Mouse (Mus musculus) liver, embryonic 14.5 days (tissue): ENCODE data around the gene Arl5c. TPM values are rescaled to one million over a fixed set of nuclear protein-coding genes. Genes with fewer than 3 reads are reported as not detected.
"Not testable (repeated sequence)": the region's sequence is repeated elsewhere in the genome, so short reads cannot be mapped to it uniquely, and the experiment has no call there.

Source experiments
- ATAC-seq: fragments of 200-750 bp; cut with Nextera tagmentation; 2 replicates; pipeline ENCODE4 v1.8.0; 2017; ENCODE audit warnings: moderate number of reproducible peaks, mild to moderate bottlenecking, moderate library complexity; ENCODE audit not compliant: insufficient read depth
- DNase-seq, 3 experiments: peaks; one replicate each; pipeline ENCODE4 v3.0.0-alpha.2; 2012 to 2013; ENCODE audit warnings: low read depth in 3 of 3, low spot score in 3 of 3
- H3K27ac ChIP-seq: fragments of 300-500 bp; sonication (generic); 2 replicates; pipeline ENCODE4 v1.5.1; 2014; ENCODE audit warnings: moderate library complexity, mild to moderate bottlenecking, control low read depth, inconsistent platforms
- H3K27me3 ChIP-seq: fragments of 300-500 bp; sonication (generic); 2 replicates; pipeline ENCODE4 v1.6.1; 2014; ENCODE audit warnings: mild to moderate bottlenecking, low read length, moderate library complexity; ENCODE audit not compliant: control insufficient read depth, insufficient read depth
- H3K36me3 ChIP-seq: fragments of 300-500 bp; sonication (generic); replicated peaks from 2 replicates; pipeline ENCODE4 v1.6.1; 2014; ENCODE audit warnings: low read depth; ENCODE audit not compliant: control insufficient read depth, insufficient read depth
- H3K4me1 ChIP-seq, 2 experiments: fragments of 200-500 bp in 1 of 2; fragments of 300-500 bp in 1 of 2; sonication (generic) in 1 of 2; replicated peaks; 2 replicates each; pipeline ENCODE4 v1.6.1; 2012 to 2014; ENCODE audit warnings: antibody characterized with exemption in 1 of 2, inconsistent platforms in 1 of 2, low read length in 1 of 2; ENCODE audit not compliant: control insufficient read depth in 2 of 2, insufficient read depth in 2 of 2
- H3K4me2 ChIP-seq: fragments of 300-500 bp; sonication (generic); 2 replicates; pipeline ENCODE4 v1.6.1; 2014; ENCODE audit warnings: low read depth, mild to moderate bottlenecking, control low read depth, moderate library complexity
- H3K4me3 ChIP-seq, 2 experiments: fragments of 200-500 bp in 1 of 2; fragments of 300-500 bp in 1 of 2; sonication (generic) in 1 of 2; 2 replicates each; pipeline ENCODE4 v1.5.1; 2012 to 2014; ENCODE audit warnings: low read depth in 2 of 2, low read length in 2 of 2, mild to moderate bottlenecking in 2 of 2, control low read depth in 1 of 2, inconsistent platforms in 1 of 2, moderate library complexity in 1 of 2; ENCODE audit not compliant: insufficient read depth in 1 of 2
- H3K9ac ChIP-seq: fragments of 300-500 bp; sonication (generic); replicated peaks from 2 replicates; pipeline ENCODE4 v1.6.1; 2014; ENCODE audit warnings: mild to moderate bottlenecking, control low read depth, moderate library complexity
- H3K9me3 ChIP-seq: fragments of 300-500 bp; sonication (generic); 2 replicates; pipeline ENCODE4 v1.6.1; 2016; ENCODE audit warnings: low read length, mixed read lengths; ENCODE audit not compliant: control insufficient read depth
- CTCF ChIP-seq: IDR thresholded peaks from 2 replicates; pipeline ENCODE4 v1.5.1; 2016; ENCODE audit warnings: antibody characterized with exemption, low read depth, control low read depth
- EP300 ChIP-seq: IDR thresholded peaks from 2 replicates; pipeline ENCODE4 v1.6.1; 2016; ENCODE audit warnings: antibody characterized with exemption, low read depth
- WGBS: fragments of 180-500 bp; shearing (Covaris S2); extraction: QIAGEN DNeasy Blood & Tissue Kit; methylation state at CpG from one replicate; pipeline ENCODE4 v1.1.7; 2014; ENCODE audit not compliant: insufficient replicate concordance; 5-methylcytosine and 5-hydroxymethylcytosine counted together
- polyA plus RNA-seq, 2 experiments: library from polyadenylated mRNA; depleted of rRNA in 1 of 2; stranded (reverse) in 1 of 2; unstranded in 1 of 2; fragments of >200 nt; fragmentation: Nextera tagmentation in 1 of 2; extraction: Ambion mirVana in 1 of 2; gene quantifications; 2 replicates each; pipeline versions ENCODE4 v1.2.1 to v1.2.3; 2012 to 2014

Gene Arl5c
- polyA plus RNA-seq, 2 experiments: 2.2 to 6.4 TPM

GRCm38 (mm10) chr11:97949703-97950475 lies 46.1 kb downstream of the Arl5c start:
- ATAC-seq (peak; percentile 79; the same call in 1 of the 2 replicates), DNase-seq (peak; percentile 34 to 77 (median 36))
- Histone ChIP-seq H3K36me3 (no peaks in the 10 kb centered on the region), H3K27ac (no peak overlapping the region), H3K27me3 (no peaks in the 10 kb centered on the region), H3K4me2 (no peak overlapping the region; the same call in 1 of the 2 replicates), H3K9me3 (no peaks in the 10 kb centered on the region), H3K4me1 (peaks cover 5 to 15% of the 10 kb centered on the region in 2 experiments; a peak in 3 of 4 replicates), H3K9ac (no peak overlapping the region), H3K4me3 (no peak overlapping the region)
- 34% methylated on average over 20 of the region's 20 CpGs for WGBS
- TF ChIP-seq EP300 (peak; percentile 24; the same call in 1 of the 2 replicates), CTCF (no peak)

GRCm38 (mm10) chr11:97947426-97947825 lies 48.6 kb downstream of the Arl5c start:
- WGBS: 17% methylated on average over 7 of the region's 7 CpGs
- Histone ChIP-seq H3K4me1 (peaks cover 0 to 13% of the 10 kb centered on the region in 2 experiments; a peak in 2 of 4 replicates), H3K9ac (no peak overlapping the region), H3K4me2 (no peak overlapping the region), H3K27me3 (no peaks in the 10 kb centered on the region), H3K4me3 (no peak overlapping the region), H3K27ac (no peak overlapping the region), H3K9me3 (no peaks in the 10 kb centered on the region), H3K36me3 (no peaks in the 10 kb centered on the region)
- DNase-seq: peak in 1 of 3 experiments; percentile 29
- TF ChIP-seq CTCF: peak; percentile 77
- no peak for TF ChIP-seq EP300
- ATAC-seq: no peak

- peaks cover 0 to 14% of the 10 kb centered on the region in 2 experiments; a peak in 2 of 4 replicates for H3K4me1 ChIP-seq
- H3K27ac ChIP-seq, H3K27me3 ChIP-seq, H3K9me3 ChIP-seq, H3K36me3 ChIP-seq, ATAC-seq, H3K4me2 ChIP-seq, H3K4me3 ChIP-seq, H3K9ac ChIP-seq, DNase-seq: not testable (repeated sequence)
- WGBS: 64% methylated on average over 7 of the region's 7 CpGs
Observed at GRCm38 (mm10) chr11:97945738-97946289, 50.2 kb downstream of the Arl5c start.

- WGBS: 77% methylated on average over 10 of the region's 10 CpGs
- ATAC-seq (no peak), DNase-seq (no peak)
- H3K27me3 ChIP-seq: no peaks in the 10 kb centered on the region
- TF ChIP-seq CTCF: no peak
- no peak for TF ChIP-seq EP300
- H3K4me1 ChIP-seq: peaks cover 0 to 13% of the 10 kb centered on the region in 2 experiments; a peak in 2 of 4 replicates
- H3K27ac ChIP-seq: no peak overlapping the region
- H3K9me3 ChIP-seq: no peaks in the 10 kb centered on the region
- no peak overlapping the region for H3K9ac ChIP-seq
- no peak overlapping the region for H3K4me2 ChIP-seq
- no peak overlapping the region for H3K4me3 ChIP-seq
- H3K36me3 ChIP-seq: no peaks in the 10 kb centered on the region
Observed at GRCm38 (mm10) chr11:97945031-97945430, 51.0 kb downstream of the Arl5c start.

GRCm38 (mm10) chr11:97943256-97943655 lies 52.7 kb downstream of the Arl5c start:
- Histone ChIP-seq H3K27me3 (no peaks in the 10 kb centered on the region), H3K9me3 (no peaks in the 10 kb centered on the region), H3K27ac (no peak overlapping the region), H3K4me2 (no peak overlapping the region), H3K9ac (no peak overlapping the region), H3K4me1 (0 out of 4 replicates have a peak, but pooled peaks cover 0 to 2% of the 10 kb centered on the region in 2 experiments), H3K36me3 (no peaks in the 10 kb centered on the region), H3K4me3 (no peak overlapping the region)
- ATAC-seq (no peak), DNase-seq (no peak)
- no peak for TF ChIP-seq EP300
- no peak for TF ChIP-seq CTCF
- 63% methylated on average over 5 of the region's 5 CpGs for WGBS
